Mouse (Mus musculus) embryonic facial prominence, embryonic 10.5 days (tissue): ENCODE results near the gene Arhgap44. TPM values are rescaled to one million over a fixed set of nuclear protein-coding genes. Genes with fewer than 3 reads are reported as not detected.

ENCODE experiments used
- DNase-seq: peaks from one replicate; pipeline ENCODE4 v3.0.0-alpha.2; 2017; ENCODE audit warnings: low spot score
- H3K27ac ChIP-seq: fragments of 300-500 bp; sonication (generic); replicated peaks from 2 replicates; pipeline ENCODE4 v1.5.1; 2016; ENCODE audit warnings: mild to moderate bottlenecking
- H3K27me3 ChIP-seq: fragments of 300-500 bp; sonication (generic); replicated peaks from 2 replicates; pipeline ENCODE4 v1.6.1; 2016; ENCODE audit warnings: low read depth, mild to moderate bottlenecking; ENCODE audit not compliant: poor library complexity, severe bottlenecking
- H3K36me3 ChIP-seq: fragments of 300-500 bp; sonication (generic); replicated peaks from 2 replicates; pipeline ENCODE4 v1.6.1; 2016; ENCODE audit warnings: mild to moderate bottlenecking, moderate library complexity
- H3K4me1 ChIP-seq: fragments of 300-500 bp; sonication (generic); 2 replicates; pipeline ENCODE4 v1.6.1; 2016
- H3K4me3 ChIP-seq: fragments of 300-500 bp; sonication (generic); 2 replicates; pipeline ENCODE4 v1.5.1; 2016; ENCODE audit warnings: mild to moderate bottlenecking, moderate library complexity
- H3K9me3 ChIP-seq: fragments of 300-500 bp; sonication (generic); 2 replicates; pipeline ENCODE4 v1.6.1; 2016; ENCODE audit warnings: mild to moderate bottlenecking
- WGBS: fragments of 180-500 bp; shearing (Covaris S2); methylation state at CpG from one replicate; pipeline ENCODE4 v1.1.7; 2016; 5-methylcytosine and 5-hydroxymethylcytosine counted together
- polyA plus RNA-seq: library from polyadenylated mRNA; unstranded; fragments of >200 nt; fragmentation: Nextera tagmentation; extraction: Ambion mirVana; gene quantifications from 2 replicates; pipeline ENCODE4 v1.2.1, GENCODE M21; 2016

Arhgap44 gene
- polyA plus RNA-seq, 1 experiment from 2014 or later = 3.8 TPM

DNA sequence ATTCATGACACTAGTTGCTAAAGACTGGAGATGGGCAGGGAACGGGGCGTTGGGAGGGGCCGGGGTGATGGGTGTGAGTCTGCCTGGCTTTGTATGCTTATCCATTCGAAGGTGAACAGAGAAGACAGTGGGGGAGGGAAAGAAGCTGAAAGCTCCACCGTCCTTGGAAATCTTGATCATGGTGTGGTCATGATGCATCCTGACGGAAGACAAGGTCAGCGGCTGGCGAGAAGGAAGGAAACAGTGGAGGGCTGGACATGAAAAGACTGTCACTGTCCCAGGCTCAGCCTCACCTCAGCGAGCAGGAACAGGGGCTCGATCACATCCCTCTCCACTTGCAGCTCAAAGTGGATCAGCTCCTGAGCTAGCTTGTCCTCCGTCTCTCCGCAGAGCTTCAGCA lies 103.2 kb downstream of the Arhgap44 start:
- no peak overlapping the region for H3K4me3 ChIP-seq
- no peaks in the 10 kb centered on the region for H3K27me3 ChIP-seq
- no peaks in the 10 kb centered on the region for H3K9me3 ChIP-seq
- H3K36me3 ChIP-seq = no peaks in the 10 kb centered on the region
- 85% methylated on average over 12 of the region's 12 CpGs for WGBS
- H3K4me1 ChIP-seq = peaks cover 17% of the 10 kb centered on the region
- no peak for DNase-seq
- no peak overlapping the region for H3K27ac ChIP-seq

DNA sequence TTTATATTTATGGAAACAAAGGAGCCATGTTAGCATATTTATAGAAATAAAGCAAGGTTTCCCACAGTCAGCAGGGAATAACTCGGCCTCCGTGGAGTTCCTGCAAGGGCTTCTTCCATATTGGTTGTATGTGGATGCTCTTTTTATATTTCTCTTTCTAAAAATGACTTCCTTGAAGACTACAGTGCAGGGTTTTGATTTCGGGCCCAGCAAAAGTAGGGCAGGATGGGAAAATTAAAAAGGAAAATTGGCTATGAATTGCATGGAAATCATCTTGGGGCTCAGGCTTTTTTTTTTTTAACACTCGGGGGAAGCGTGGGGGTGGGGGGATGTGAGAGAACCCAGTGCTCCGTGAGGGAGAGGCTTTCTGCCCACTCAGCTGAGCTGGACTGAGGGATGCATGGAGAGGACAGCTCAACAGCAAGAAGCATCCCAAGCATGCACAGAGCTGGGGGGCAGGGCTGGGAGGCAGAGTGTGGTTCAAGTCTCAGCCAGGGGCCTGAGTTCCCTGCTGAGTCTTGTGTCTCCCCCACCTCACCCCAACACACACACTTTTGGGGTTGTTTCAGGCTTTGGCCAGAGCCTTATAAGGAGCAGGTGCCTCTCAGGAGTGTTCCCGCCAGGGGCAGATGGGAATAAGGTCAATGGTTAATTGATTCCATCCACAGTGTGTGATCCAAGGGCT lies 104.4 kb downstream of the Arhgap44 start:
- no peaks in the 10 kb centered on the region for H3K9me3 ChIP-seq
- no peaks in the 10 kb centered on the region for H3K27me3 ChIP-seq
- H3K4me3 ChIP-seq = no peak overlapping the region
- H3K36me3 ChIP-seq = no peaks in the 10 kb centered on the region
- no peak overlapping the region for H3K27ac ChIP-seq
- WGBS = 66% methylated on average over 7 of the region's 7 CpGs
- peak; percentile 33 for DNase-seq
- H3K4me1 ChIP-seq = peaks cover 17% of the 10 kb centered on the region

DNA sequence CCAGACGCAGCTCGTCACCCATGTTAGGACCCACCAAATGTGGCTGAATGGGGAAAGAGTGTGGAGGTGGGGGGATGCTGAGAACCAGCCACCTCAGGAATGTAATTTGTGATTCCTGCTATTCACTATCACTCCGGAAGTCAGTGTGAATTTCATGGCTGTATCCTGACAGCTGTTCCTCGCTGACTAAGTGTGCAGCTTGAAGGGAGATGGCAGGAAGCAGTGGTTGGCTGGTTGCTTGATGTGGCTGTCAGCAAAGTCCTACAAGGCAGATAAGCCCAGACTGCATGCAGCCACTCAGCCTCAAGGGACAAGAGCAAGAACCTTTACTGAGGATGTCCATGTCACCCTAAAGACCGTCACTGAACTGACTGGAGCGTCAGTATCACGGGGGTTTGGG lies 107.2 kb downstream of the Arhgap44 start:
- Histone ChIP-seq H3K4me1 (peaks cover 17% of the 10 kb centered on the region), H3K27ac (no peak overlapping the region), H3K4me3 (no peak overlapping the region), H3K36me3 (no peaks in the 10 kb centered on the region), H3K9me3 (no peaks in the 10 kb centered on the region), H3K27me3 (no peaks in the 10 kb centered on the region)
- DNase-seq = no peak
- 90% methylated on average over 7 of the region's 7 CpGs for WGBS

DNA sequence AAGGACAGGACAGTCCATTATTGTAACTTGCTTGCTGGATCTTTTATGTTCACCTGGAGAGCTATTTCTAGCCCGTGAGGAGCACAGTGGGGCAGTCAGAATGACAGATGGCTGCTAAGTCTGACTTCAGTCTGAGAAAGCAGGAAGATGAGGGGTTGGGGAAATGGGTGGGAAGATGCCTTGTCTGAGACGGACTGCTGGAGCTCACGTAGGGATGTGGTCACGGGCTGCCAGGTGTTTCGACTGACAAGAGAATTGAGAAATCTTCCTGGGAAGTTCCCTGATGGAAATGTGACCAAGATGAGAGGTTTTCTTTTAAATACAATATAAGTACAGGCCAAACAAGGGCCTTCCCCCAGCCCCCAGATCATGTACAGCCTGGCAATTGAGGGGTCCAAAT lies 108.5 kb downstream of the Arhgap44 start:
- peaks cover 20% of the 10 kb centered on the region for H3K4me1 ChIP-seq
- no peaks in the 10 kb centered on the region for H3K36me3 ChIP-seq
- DNase-seq = no peak
- WGBS = 80% methylated on average over 5 of the region's 5 CpGs
- H3K27ac ChIP-seq = no peak overlapping the region
- H3K27me3 ChIP-seq = no peaks in the 10 kb centered on the region
- H3K9me3 ChIP-seq = no peaks in the 10 kb centered on the region
- no peak overlapping the region for H3K4me3 ChIP-seq

DNA sequence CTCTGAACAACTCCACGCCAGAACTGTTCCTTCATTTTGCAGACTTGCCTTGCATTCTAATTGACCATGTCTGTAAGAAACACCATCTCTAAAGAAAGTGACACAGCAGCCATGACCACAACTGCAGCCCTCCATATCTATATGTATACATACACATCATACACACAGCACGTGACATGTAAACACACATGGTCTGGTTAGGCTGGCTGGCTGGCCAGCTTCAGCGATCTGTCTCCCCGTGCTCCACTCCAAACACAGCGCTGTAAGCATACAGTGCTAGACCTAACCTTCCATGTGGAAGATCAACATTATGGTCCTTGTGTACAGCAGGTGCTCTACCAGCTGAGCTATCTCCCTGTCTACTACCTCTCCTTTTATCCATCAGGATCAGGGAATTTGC lies 111.9 kb downstream of the Arhgap44 start:
- no peak overlapping the region for H3K4me3 ChIP-seq
- H3K27ac ChIP-seq = no peak overlapping the region
- no peaks in the 10 kb centered on the region for H3K9me3 ChIP-seq
- H3K4me1 ChIP-seq = peaks cover 5% of the 10 kb centered on the region; the same call in 1 of the 2 replicates
- WGBS = 85% methylated on average over 5 of the region's 5 CpGs
- no peak for DNase-seq
- no peaks in the 10 kb centered on the region for H3K27me3 ChIP-seq
- no peaks in the 10 kb centered on the region for H3K36me3 ChIP-seq

DNA sequence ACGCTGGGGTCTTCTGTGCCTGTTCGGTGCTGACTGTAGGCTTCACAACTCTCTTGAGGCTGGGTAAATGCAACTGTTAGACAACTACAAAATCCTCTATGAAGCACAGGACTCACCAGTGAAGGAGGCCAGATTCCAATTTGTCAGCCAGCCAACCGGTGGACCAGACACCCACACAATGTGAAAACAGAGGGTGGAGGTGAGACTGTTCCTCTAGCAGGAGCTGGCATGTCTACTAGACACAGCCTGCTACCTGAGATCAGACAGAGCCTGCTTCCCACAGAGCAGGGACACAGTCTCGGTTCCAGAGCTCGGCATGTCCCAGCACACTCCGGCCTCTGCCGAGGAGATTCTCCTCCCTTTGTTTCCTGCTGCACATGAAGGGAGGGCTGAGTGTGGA lies 113.7 kb downstream of the Arhgap44 start:
- no peak for DNase-seq
- 88% methylated on average over 7 of the region's 7 CpGs for WGBS
- no peaks in the 10 kb centered on the region for H3K36me3 ChIP-seq

DNA sequence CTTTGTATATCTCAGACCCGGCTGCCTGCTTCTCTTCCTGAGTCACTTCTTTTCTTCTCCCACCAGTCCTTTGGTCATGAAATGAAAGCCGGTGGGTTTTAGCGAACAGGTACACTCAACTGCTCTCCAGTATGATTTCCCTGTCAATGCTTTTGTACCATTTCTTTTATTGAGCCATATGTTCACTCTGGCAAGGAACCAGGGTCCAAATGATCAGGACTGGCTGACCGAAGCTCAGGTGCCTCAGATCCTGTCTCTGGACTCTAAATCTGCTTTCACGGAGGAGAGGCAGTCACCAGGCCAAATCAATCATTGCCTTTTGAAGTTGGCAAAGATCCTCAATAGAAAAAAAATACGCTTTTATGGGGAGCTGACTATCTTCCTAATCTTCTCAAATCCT lies 122.2 kb downstream of the Arhgap44 start:
- no peak overlapping the region for H3K4me3 ChIP-seq

More for the DNA sequence above, 113.7 kb downstream of the Arhgap44 start:
- Histone ChIP-seq H3K4me1 (peaks cover 5% of the 10 kb centered on the region; the same call in 1 of the 2 replicates), H3K4me3 (no peak overlapping the region), H3K9me3 (no peaks in the 10 kb centered on the region), H3K27me3 (no peaks in the 10 kb centered on the region), H3K27ac (no peak overlapping the region)

DNA sequence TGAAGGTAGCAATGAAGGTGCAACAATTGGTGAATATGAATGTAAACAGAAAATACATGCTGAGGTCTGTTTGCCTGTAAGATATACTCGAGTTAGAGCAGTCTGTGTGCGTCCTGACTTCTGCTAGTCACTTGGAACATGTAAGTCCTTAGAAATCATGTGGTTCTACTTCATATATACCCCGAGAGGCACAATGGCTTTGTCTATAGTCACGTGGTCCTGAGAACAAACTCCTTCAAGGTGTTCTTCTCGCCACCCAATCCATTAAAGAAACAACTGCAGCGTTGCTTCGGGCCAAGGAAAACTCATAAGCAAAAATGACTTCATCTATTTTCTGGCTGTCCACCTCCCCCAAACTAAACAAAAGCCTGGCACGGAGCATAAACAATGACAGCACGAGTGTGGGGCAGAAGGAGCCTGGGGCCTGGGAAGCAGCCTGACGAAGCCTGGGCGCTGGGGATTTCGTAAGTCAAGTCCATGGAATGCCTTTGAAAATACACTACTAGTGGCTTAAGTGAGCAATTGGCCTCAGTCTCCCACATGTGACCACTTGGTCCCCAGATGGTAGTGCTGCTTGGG lies 123.2 kb downstream of the Arhgap44 start:
- no peak overlapping the region for H3K4me3 ChIP-seq
- H3K27ac ChIP-seq = peak overlapping the region; percentile 59
- H3K4me1 ChIP-seq = peaks cover 17% of the 10 kb centered on the region
- DNase-seq = peak; percentile 15
- WGBS = 68% methylated on average over 12 of the region's 12 CpGs
- no peaks in the 10 kb centered on the region for H3K27me3 ChIP-seq
- H3K36me3 ChIP-seq = no peaks in the 10 kb centered on the region; the same call in 1 of the 2 replicates
- no peaks in the 10 kb centered on the region for H3K9me3 ChIP-seq

More for the DNA sequence above, 122.2 kb downstream of the Arhgap44 start:
- Histone ChIP-seq H3K36me3 (no peaks in the 10 kb centered on the region), H3K4me1 (peaks cover 17% of the 10 kb centered on the region), H3K9me3 (no peaks in the 10 kb centered on the region), H3K27me3 (no peaks in the 10 kb centered on the region), H3K27ac (no peak overlapping the region)
- DNase-seq = no peak
- 86% methylated on average over 6 of the region's 6 CpGs for WGBS

DNA sequence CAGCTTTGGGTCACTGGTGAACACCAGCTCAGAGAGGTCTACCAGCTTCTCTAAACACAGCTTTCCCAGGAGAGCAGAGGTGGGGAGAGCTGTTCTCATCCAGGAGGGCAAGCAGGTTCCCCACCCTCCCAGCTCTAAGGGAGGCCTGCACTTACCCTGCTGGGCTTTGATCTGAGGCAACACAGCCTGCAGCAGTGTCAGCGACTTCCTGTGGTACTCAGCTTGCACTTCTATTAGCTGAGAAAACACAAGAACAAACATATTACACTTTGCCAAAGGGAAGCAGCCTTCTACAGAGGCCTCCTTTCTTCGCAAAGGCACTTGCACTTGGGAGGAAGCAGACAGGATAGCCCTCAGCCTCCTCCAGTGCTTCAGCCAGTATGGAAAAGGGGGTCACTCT lies 123.8 kb downstream of the Arhgap44 start:
- no peak overlapping the region for H3K27ac ChIP-seq

DNA sequence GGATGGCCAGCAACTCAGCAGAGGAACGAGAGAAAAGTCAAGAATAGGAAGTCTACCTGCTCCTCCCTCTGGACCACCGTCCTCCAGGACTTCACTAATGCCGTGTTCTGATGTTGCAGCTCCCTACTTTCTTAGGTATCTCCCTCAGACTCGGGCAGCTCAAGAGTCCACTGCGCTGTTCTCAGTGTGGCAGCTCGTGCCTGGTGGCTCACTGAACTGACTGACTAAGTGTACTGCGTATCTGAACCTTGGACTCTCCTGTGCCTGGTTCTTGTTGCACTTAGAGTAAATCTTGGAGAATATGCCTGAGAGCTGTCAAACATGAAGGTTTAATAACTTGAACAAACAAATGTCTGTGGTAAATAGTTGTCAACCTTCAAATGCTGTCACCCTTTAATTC lies 130.5 kb downstream of the Arhgap44 start:
- no peaks in the 10 kb centered on the region for H3K9me3 ChIP-seq
- peaks cover 2% of the 10 kb centered on the region; the same call in 1 of the 2 replicates for H3K36me3 ChIP-seq
- no peaks in the 10 kb centered on the region for H3K4me1 ChIP-seq
- no peak for DNase-seq
- 89% methylated on average over 7 of the region's 7 CpGs for WGBS
- H3K4me3 ChIP-seq = no peak overlapping the region
- H3K27ac ChIP-seq = no peak overlapping the region
- H3K27me3 ChIP-seq = no peaks in the 10 kb centered on the region

More for the DNA sequence above, 123.8 kb downstream of the Arhgap44 start:
- H3K4me1 ChIP-seq = peaks cover 17% of the 10 kb centered on the region
- no peak overlapping the region for H3K4me3 ChIP-seq
- no peaks in the 10 kb centered on the region for H3K27me3 ChIP-seq
- 32% methylated on average over 2 of the region's 2 CpGs for WGBS
- DNase-seq = no peak
- H3K36me3 ChIP-seq = no peaks in the 10 kb centered on the region; the same call in 1 of the 2 replicates
- H3K9me3 ChIP-seq = no peaks in the 10 kb centered on the region

DNA sequence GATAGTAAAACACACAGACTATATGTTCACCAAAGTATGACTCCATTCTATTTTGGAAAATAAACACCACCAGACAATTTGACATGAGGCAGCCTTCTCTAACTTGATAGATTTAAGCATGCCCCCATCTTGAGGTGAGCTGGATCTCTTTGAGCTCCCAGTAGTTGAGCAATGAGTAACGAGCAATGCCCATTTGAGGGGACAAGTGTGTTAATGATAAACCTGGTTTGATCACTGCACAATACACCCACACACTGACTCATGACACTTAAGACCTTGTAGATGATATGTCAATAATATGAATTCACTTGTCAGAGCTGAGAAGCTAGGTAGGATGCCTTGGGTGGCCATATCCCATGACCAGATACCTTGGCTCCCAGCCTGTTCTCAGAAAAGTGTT lies 132.6 kb downstream of the Arhgap44 start:
- no peaks in the 10 kb centered on the region for H3K9me3 ChIP-seq
- DNase-seq = no peak
- no peaks in the 10 kb centered on the region for H3K4me1 ChIP-seq
- no peak overlapping the region for H3K27ac ChIP-seq
- H3K4me3 ChIP-seq = no peak overlapping the region
- WGBS = 85% methylated on average over 1 of the region's 1 CpGs
- peaks cover 2% of the 10 kb centered on the region; the same call in 1 of the 2 replicates for H3K36me3 ChIP-seq
- no peaks in the 10 kb centered on the region for H3K27me3 ChIP-seq

DNA sequence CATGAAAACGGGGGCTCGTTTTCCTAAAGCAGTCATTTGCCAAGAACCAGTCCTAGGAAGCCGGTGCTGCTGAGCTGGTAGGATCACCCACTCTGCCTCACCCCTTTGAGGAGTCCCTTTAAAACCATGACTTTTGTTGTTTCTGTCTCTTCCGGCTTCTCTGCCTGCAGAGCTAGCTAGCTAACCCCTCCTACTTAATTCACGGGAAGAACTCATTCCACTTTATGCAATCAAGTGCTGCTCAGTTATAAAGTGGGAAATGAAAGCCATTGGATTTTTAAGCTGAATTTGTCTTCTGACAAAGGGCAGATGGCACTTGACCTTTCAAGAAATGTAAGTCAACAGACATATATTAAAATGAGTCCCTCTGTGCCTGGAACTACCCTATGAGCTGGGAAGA lies 134.7 kb downstream of the Arhgap44 start:
- DNase-seq = no peak
- no peaks in the 10 kb centered on the region for H3K4me1 ChIP-seq
- H3K4me3 ChIP-seq = no peak overlapping the region
- no peak overlapping the region for H3K27ac ChIP-seq
- no peaks in the 10 kb centered on the region for H3K27me3 ChIP-seq
- peaks cover 2% of the 10 kb centered on the region; the same call in 1 of the 2 replicates for H3K36me3 ChIP-seq
- WGBS = 81% methylated on average over 5 of the region's 5 CpGs
- H3K9me3 ChIP-seq = no peaks in the 10 kb centered on the region

DNA sequence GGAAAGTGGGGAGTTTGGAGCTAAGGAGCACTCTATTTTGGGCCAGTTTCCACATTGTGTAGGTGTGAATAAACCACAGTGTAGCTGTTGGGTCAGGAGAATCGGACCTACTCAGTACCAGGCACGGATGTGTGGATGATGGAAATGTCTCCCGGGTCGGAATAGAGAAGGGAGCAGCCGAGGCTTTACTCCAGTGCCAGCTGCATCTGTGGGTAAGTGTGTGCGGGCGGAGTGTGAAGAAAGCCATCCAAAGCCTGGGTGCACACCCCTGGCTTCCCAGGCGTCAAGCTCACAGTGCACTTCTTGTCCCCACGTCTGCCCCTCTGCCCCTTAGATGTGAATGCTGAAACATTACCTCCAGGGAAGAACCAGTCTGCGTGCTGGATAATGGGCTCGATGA lies 140.0 kb downstream of the Arhgap44 start:
- H3K4me3 ChIP-seq = no peak overlapping the region
- no peak for DNase-seq
- 90% methylated on average over 11 of the region's 11 CpGs for whole genome bisulfite sequencing
- H3K9me3 ChIP-seq = no peaks in the 10 kb centered on the region
- H3K36me3 ChIP-seq = no peaks in the 10 kb centered on the region; the same call in 1 of the 2 replicates
- no peak overlapping the region for H3K27ac ChIP-seq
- no peaks in the 10 kb centered on the region for H3K27me3 ChIP-seq
- no peaks in the 10 kb centered on the region for H3K4me1 ChIP-seq
